Mouse (Mus musculus): ENCODE results near the gene Rnf150.

GRCm38 (mm10) chr8:82955162-82955754 lies 92.1 kb downstream of the Rnf150 start:
- TF ChIP-seq CTCF (IDR thresholded peaks at IDR 0.05; ENCODE audit: low read depth, low read length) (no peak), POLR2A (IDR thresholded peaks at IDR 0.05; ENCODE audit: extremely low read depth, insufficient read depth, low read length) (no peak)

All from liver, adult 2 months (tissue).